Mouse (Mus musculus): ENCODE results near the gene Slco3a1.

GRCm38 (mm10) chr7:74459277-74459676 lies 95.3 kb downstream of the Slco3a1 start:
- TF ChIP-seq POLR2A (IDR thresholded peaks at IDR 0.05; ENCODE audit: borderline replicate concordance, insufficient read depth, low read length) (no peak), CTCF (IDR thresholded peaks at IDR 0.05; ENCODE audit: borderline replicate concordance, insufficient read depth, low read depth, low read length) (no peak)

Data from cerebellum, adult 2 months (tissue).